Comparison of ENCODE assay signal across 20 mouse cellular contexts in the genomic region with DNA sequence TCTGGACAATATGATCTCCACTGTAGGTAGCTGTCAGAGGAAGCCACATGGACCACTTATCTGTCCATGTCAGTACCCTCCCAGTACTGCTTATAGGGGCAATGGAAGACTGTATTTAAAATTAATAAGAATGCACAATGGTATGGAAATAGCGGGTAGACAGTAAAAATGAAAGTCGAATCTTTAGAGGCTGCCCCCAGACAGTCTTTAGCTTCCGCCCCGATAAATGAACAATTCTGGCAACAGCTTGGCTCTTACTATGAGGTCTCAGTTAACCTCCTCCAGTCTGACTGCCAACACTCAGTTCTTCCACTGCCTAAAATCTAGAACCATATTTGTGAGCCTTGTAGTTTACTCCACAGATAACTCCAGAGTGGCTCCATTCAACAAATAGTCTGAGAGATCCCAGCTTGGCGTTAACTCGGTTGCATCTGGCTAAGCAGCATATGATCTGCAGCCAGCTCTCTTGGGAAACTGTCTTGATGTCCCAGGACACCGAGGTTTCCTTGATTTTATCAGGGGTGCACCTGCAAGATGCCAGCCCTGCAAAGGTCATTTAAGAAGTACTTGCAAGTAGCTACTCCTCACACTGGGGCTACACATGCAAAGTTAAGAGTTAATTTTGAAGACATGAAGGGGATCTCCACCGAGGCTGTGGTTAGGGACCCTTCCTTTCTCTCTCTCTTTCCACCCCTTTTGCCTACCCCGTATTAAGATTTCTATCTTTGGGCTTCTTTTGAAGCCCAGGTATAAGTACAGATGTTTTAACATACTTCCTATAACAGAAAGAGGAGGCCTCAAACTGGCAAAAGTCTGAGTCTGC.
DNase-seq lines count a peak whose midpoint lies in the region; ATAC-seq lines count a peak whose summit lies in the region.
"Had no signal": no experiment of that assay in that cellular context is flagged by ENCODE, and none has a peak within 500 bp of the region (broad histone marks: within the 10 kb centered on the region; RNA-seq: fewer than 3 reads in every experiment).

No protein-coding gene starts in this region.

- H3K27me3 ChIP-seq in heart, embryonic 16.5 days (ENCODE audit: control insufficient read depth, insufficient read depth, low read length) = no peaks in the 10 kb centered on the region
- no peaks in the 10 kb centered on the region for H3K27me3 ChIP-seq in hindbrain, embryonic 10.5 days (ENCODE audit: insufficient read depth, poor library complexity, severe bottlenecking)
- H3K27me3 ChIP-seq: forebrain, embryonic 13.5 days; hindbrain, embryonic 15.5 days; midbrain, embryonic 13.5 days; neural tube, embryonic 13.5 days had no signal

- peak; percentile 56 for ATAC-seq in heart, embryonic 16.5 days (replicated peaks; ENCODE audit: extremely low read depth, insufficient read depth, low FRiP score)
- ATAC-seq in CD4-positive, CD25-positive, alpha-beta regulatory T cell, adult 4 months = peak; percentile 66
- ATAC-seq: forebrain, embryonic 13.5 days; midbrain, embryonic 13.5 days had no signal

- 76% methylated on average over 9 of the region's 9 CpGs for WGBS in heart, embryonic 16.5 days
- 91% methylated on average over 9 of the region's 9 CpGs for WGBS in hindbrain, embryonic 10.5 days

- H3K4me1 ChIP-seq in heart, embryonic 16.5 days (ENCODE audit: control insufficient read depth, insufficient read depth, low read length) = peaks cover 6% of the 10 kb centered on the region; the same call in 1 of the 2 replicates
- H3K4me1 ChIP-seq in hindbrain, embryonic 10.5 days (replicated peaks) = no peaks in the 10 kb centered on the region
- H3K4me1 ChIP-seq: forebrain, embryonic 13.5 days; hindbrain, embryonic 15.5 days; limb, embryonic 10.5 days; midbrain, embryonic 13.5 days; neural tube, embryonic 13.5 days had no signal

- no peak for DNase-seq in heart, adult 9 months (ENCODE audit: low spot score in 2 of 2)
- peak; percentile 36 for DNase-seq in naive thymus-derived CD4-positive, alpha-beta T cell, adult 2 months (ENCODE audit: low read depth)
- DNase-seq in thymus, postnatal 25 days = peak; percentile 66
- no peak for DNase-seq in kidney, postnatal 25 days
- DNase-seq in layer of hippocampus, postnatal 25 days (ENCODE audit: extremely low spot score in 1 of 2, low spot score in 1 of 2) = no peak
- DNase-seq in hindbrain, embryonic 10.5 days (ENCODE audit: low spot score) = no peak
- DNase-seq: adrenal gland, adult 2 months; cerebellum, adult 8-10 months; gastrocnemius, postnatal 25 days; kidney, adult 11 months; right cerebral cortex, adult 18-20 months had no signal

- H3K27ac ChIP-seq in heart, embryonic 16.5 days (ENCODE audit: low read length) = peak overlapping the region; percentile 3; the same call in 1 of the 2 replicates
- no peak overlapping the region for H3K27ac ChIP-seq in hindbrain, embryonic 10.5 days
- H3K27ac ChIP-seq: forebrain, embryonic 13.5 days; heart, embryonic 10.5 days; hindbrain, embryonic 15.5 days; limb, embryonic 10.5 days; liver, embryonic 14.5 days; midbrain, embryonic 13.5 days; neural tube, embryonic 13.5 days had no signal

- H3K9ac ChIP-seq in heart, embryonic 16.5 days (ENCODE audit: low read length) = no peak overlapping the region
- H3K9ac ChIP-seq: forebrain, embryonic 13.5 days; hindbrain, embryonic 15.5 days; liver, embryonic 14.5 days; midbrain, embryonic 13.5 days; neural tube, embryonic 13.5 days had no signal

- no peak overlapping the region for H3K4me2 ChIP-seq in heart, embryonic 16.5 days (ENCODE audit: low read depth, low read length)
- H3K4me2 ChIP-seq: forebrain, embryonic 13.5 days; hindbrain, embryonic 15.5 days; midbrain, embryonic 13.5 days; neural tube, embryonic 13.5 days had no signal

- no peak overlapping the region for H3K4me3 ChIP-seq in heart, embryonic 16.5 days (ENCODE audit: low read length)
- no peak overlapping the region for H3K4me3 ChIP-seq in hindbrain, embryonic 10.5 days
- H3K4me3 ChIP-seq: forebrain, embryonic 13.5 days; heart, embryonic 10.5 days; hindbrain, embryonic 15.5 days; limb, embryonic 10.5 days; midbrain, embryonic 13.5 days; neural tube, embryonic 13.5 days had no signal

- no peaks in the 10 kb centered on the region for H3K36me3 ChIP-seq in heart, embryonic 16.5 days (ENCODE audit: control insufficient read depth, insufficient read depth)
- H3K36me3 ChIP-seq in hindbrain, embryonic 10.5 days = no peaks in the 10 kb centered on the region
- H3K36me3 ChIP-seq: heart, embryonic 10.5 days; hindbrain, embryonic 15.5 days; limb, embryonic 10.5 days; midbrain, embryonic 13.5 days; neural tube, embryonic 13.5 days had no signal

- peaks cover 2% of the 10 kb centered on the region; the same call in 1 of the 2 replicates for H3K9me3 ChIP-seq in heart, embryonic 16.5 days (replicated peaks; ENCODE audit: control insufficient read depth, low read length)
- no peaks in the 10 kb centered on the region for H3K9me3 ChIP-seq in hindbrain, embryonic 10.5 days
- H3K9me3 ChIP-seq: forebrain, embryonic 13.5 days; heart, embryonic 10.5 days; hindbrain, embryonic 15.5 days; limb, embryonic 10.5 days; midbrain, embryonic 13.5 days; neural tube, embryonic 13.5 days had no signal

Comparison
In these comparisons a context has a peak if more than half of its experiments do, and no peak if none do; other contexts are left out.
1. DNase-seq: peak in naive thymus-derived CD4-positive, alpha-beta T cell, adult 2 months (single experiment) and thymus, postnatal 25 days (single experiment); none in heart, adult 9 months (0 of 2), kidney, postnatal 25 days (0 of 2), layer of hippocampus, postnatal 25 days (0 of 2) and hindbrain, embryonic 10.5 days (single experiment).